Mouse (Mus musculus): ENCODE results near the gene Emp2. TPM values are rescaled to one million over a fixed set of nuclear protein-coding genes. Genes with fewer than 3 reads are reported as not detected.

Gene Emp2
- polyA plus RNA-seq, 1 experiment = 127 TPM

- Histone ChIP-seq H3K27ac (ENCODE audit: insufficient read depth, low read length) (no peak overlapping the region), H3K4me3 (ENCODE audit: insufficient read depth, low read length) (no peak overlapping the region)
- TF ChIP-seq CTCF (IDR thresholded peaks at IDR 0.05; ENCODE audit: borderline replicate concordance, insufficient read depth, low read length) (no peak), POLR2A (IDR thresholded peaks at IDR 0.05; ENCODE audit: low read depth, low read length) (no peak)
Measured at GRCm38 (mm10) chr16:10341110-10341509, 27.3 kb upstream of the Emp2 start.

GRCm38 (mm10) chr16:10339930-10340329, 26.2 kb upstream of the Emp2 start:
- H3K4me1 ChIP-seq (ENCODE audit: control insufficient read depth, insufficient read depth, low read length) = no peaks in the 10 kb centered on the region
- no peak for TF ChIP-seq CTCF (IDR thresholded peaks at IDR 0.05; ENCODE audit: borderline replicate concordance, insufficient read depth, low read length)
- no peak for TF ChIP-seq POLR2A (IDR thresholded peaks at IDR 0.05; ENCODE audit: low read depth, low read length)
- no peak overlapping the region for H3K27ac ChIP-seq (ENCODE audit: insufficient read depth, low read length)
- no peak overlapping the region for H3K4me3 ChIP-seq (ENCODE audit: insufficient read depth, low read length)

More at GRCm38 (mm10) chr16:10341110-10341509, 27.3 kb upstream of the Emp2 start:
- no peaks in the 10 kb centered on the region for H3K4me1 ChIP-seq (ENCODE audit: control insufficient read depth, insufficient read depth, low read length)

DNA sequence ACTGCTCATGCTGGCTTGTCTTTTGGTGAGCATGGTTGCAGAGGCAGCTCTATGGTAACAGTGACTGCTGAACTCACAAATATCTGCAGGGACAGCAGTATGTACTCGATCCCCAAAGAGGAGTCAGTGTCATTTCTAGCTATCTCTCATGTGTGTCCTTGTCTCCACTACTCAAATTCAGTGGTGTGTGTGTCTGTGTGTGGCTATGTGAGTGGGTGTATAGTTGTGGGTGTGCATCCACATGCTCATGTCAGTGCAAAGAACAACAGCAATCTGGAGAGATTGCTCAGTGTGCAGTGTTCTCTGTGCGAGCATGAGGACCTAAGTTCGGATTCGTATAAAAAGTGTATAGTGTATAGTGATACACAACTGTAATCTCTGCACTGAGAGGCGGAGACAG, 24.8 kb upstream of the Emp2 start:
- no peak for TF ChIP-seq CTCF (IDR thresholded peaks at IDR 0.05; ENCODE audit: borderline replicate concordance, insufficient read depth, low read length)
- Histone ChIP-seq H3K4me3 (ENCODE audit: insufficient read depth, low read length) (no peak overlapping the region), H3K27ac (ENCODE audit: insufficient read depth, low read length) (no peak overlapping the region), H3K4me1 (ENCODE audit: control insufficient read depth, insufficient read depth, low read length) (no peaks in the 10 kb centered on the region)

DNA sequence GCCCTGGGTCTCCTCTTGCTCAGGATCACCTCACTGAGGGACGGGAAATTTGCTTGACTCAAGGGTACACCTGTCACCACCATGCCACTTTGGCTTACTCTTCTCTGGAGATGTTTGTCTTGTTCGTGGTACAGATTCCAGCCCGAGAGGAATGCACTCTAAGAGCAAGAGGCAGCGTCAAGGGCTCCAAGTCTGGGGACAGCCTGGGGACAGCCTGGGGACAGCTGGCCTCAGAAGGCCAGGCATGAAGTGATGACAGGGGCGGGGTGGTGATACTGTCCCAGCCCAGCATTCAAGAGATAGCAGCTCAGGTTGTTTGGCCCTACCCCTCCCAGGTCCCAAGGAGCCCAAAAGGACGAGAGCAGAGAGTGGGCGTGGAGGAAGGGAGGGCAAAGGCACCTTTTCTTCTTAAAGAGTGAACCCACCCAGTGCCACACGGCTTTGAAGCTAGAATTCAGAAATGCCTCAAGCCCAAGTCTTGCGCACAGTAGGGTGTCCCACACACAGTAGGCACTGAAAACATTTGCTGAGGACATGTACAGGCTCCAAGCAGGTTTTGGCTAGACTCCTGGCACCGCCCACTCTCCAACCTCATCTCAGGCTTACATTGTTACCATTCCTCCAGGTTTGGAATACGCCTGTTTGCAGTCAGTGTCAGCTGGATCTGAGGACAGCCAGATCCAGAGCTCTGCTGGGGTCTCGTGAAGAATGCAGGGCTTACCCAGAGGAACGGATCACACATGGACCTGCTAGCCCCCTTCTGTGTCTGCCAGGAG, 23.8 kb upstream of the Emp2 start:
- Histone ChIP-seq H3K4me1 (ENCODE audit: control insufficient read depth, insufficient read depth, low read length) (no peaks in the 10 kb centered on the region), H3K27ac (ENCODE audit: insufficient read depth, low read length) (no peak overlapping the region), H3K4me3 (ENCODE audit: insufficient read depth, low read length) (no peak overlapping the region)
- TF ChIP-seq CTCF (IDR thresholded peaks at IDR 0.05; ENCODE audit: borderline replicate concordance, insufficient read depth, low read length) = no peak
- TF ChIP-seq POLR2A (IDR thresholded peaks at IDR 0.05; ENCODE audit: low read depth, low read length) = no peak

GRCm38 (mm10) chr16:10336454-10337421, 23.0 kb upstream of the Emp2 start:
- no peak overlapping the region for H3K27ac ChIP-seq (ENCODE audit: insufficient read depth, low read length)
- no peaks in the 10 kb centered on the region for H3K4me1 ChIP-seq (ENCODE audit: control insufficient read depth, insufficient read depth, low read length)
- TF ChIP-seq CTCF (IDR thresholded peaks at IDR 0.05; ENCODE audit: borderline replicate concordance, insufficient read depth, low read length) = no peak
- TF ChIP-seq POLR2A (IDR thresholded peaks at IDR 0.05; ENCODE audit: low read depth, low read length) = no peak
- no peak overlapping the region for H3K4me3 ChIP-seq (ENCODE audit: insufficient read depth, low read length)

GRCm38 (mm10) chr16:10335953-10336352, 22.2 kb upstream of the Emp2 start:
- H3K27ac ChIP-seq (ENCODE audit: insufficient read depth, low read length) = no peak overlapping the region
- TF ChIP-seq CTCF (IDR thresholded peaks at IDR 0.05; ENCODE audit: borderline replicate concordance, insufficient read depth, low read length) (no peak), POLR2A (IDR thresholded peaks at IDR 0.05; ENCODE audit: low read depth, low read length) (no peak)

GRCm38 (mm10) chr16:10332732-10333131, 19.0 kb upstream of the Emp2 start:
- H3K4me3 ChIP-seq (ENCODE audit: insufficient read depth, low read length) = no peak overlapping the region
- TF ChIP-seq POLR2A (IDR thresholded peaks at IDR 0.05; ENCODE audit: low read depth, low read length) = no peak
- TF ChIP-seq CTCF (IDR thresholded peaks at IDR 0.05; ENCODE audit: borderline replicate concordance, insufficient read depth, low read length) = no peak
- H3K27ac ChIP-seq (ENCODE audit: insufficient read depth, low read length) = no peak overlapping the region
- H3K4me1 ChIP-seq (ENCODE audit: control insufficient read depth, insufficient read depth, low read length) = no peaks in the 10 kb centered on the region

More at GRCm38 (mm10) chr16:10335953-10336352, 22.2 kb upstream of the Emp2 start:
- H3K4me3 ChIP-seq (ENCODE audit: insufficient read depth, low read length) = no peak overlapping the region
- no peaks in the 10 kb centered on the region for H3K4me1 ChIP-seq (ENCODE audit: control insufficient read depth, insufficient read depth, low read length)

DNA sequence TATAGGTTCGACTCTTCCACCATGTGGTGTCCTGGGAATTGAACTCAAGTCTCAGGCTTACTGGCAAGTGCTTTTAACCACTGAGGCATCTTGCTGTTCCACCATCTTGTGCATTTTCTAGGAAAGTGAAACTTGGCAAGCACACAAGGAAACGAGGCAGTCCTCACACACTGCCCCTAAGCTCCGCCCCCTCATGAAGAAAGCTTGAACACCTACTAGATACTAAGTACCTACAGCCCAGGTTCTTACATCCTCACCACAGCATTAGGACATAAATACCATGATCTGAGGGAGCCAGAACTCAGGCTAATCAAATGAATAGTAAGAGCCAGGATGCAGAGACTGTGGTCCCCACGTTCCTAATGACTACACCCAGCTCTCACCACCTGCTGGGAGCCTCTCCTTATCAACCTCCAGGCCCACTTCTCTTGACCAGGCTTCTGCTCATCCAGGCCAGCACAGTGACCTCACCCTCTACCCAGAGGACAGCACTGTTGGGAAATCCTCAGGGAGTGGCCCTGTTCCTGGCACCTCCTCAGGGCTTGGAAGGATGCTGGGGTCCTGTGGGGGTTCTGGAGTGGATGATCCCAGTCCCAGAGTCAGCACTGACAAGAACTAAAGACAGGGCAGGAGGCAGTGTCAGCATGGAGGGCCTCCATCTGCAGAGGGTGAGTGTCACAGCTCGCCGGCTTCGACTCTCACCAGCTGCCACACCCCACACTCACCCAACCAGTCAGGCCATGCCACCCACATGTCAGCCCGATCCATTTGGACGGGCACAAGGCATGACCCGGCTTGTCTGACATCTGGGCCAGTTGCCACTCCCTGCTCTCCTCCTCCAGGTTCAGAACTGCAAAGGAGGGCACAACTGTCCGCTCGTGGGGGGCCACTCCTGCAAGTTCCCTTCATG, 17.1 kb upstream of the Emp2 start:
- TF ChIP-seq POLR2A (IDR thresholded peaks at IDR 0.05; ENCODE audit: low read depth, low read length) (no peak), CTCF (IDR thresholded peaks at IDR 0.05; ENCODE audit: borderline replicate concordance, insufficient read depth, low read length) (no peak)
- no peaks in the 10 kb centered on the region for H3K4me1 ChIP-seq (ENCODE audit: control insufficient read depth, insufficient read depth, low read length)
- H3K27ac ChIP-seq (ENCODE audit: insufficient read depth, low read length) = no peak overlapping the region
- H3K4me3 ChIP-seq (ENCODE audit: insufficient read depth, low read length) = no peak overlapping the region

Measured in embryonic fibroblast, embryonic 13.5 days (primary cell).